Mouse (Mus musculus): Measurements from ENCODE around the gene Npas3. TPM values are rescaled to one million over a fixed set of nuclear protein-coding genes. Genes with fewer than 3 reads are reported as not detected.
"Not testable (repeated sequence)": the region's sequence is repeated elsewhere in the genome, so short reads cannot be mapped to it uniquely, and the experiment has no call there.

Gene Npas3
- polyA plus RNA-seq, 1 experiment from 2014 or later: 17.7 TPM

DNA sequence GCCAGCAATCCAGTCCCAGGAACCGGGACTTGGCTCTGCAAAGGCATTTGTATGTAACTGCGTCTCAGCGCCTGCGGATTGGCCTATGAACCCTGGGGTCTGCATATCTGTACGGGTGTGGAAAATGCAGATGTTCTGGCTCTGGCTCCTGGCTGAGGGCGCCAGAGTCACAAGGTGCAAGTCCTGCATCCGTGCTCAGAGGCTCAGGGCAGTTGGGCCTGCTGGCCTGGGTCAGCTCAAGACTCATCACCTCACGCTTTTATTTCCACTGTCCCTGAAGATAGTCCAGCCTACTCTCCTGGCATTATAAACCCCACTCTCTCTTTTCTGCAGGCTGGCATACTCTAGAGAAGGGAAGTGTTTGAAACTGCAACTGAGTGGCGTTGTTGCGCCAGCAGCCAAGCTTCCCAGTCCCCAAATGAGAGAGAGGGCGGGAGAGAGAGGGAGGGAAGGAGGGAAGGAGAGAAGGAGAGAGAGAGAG lies 3.3 kb downstream of the Npas3 start:
- Histone ChIP-seq H3K9ac (replicated peaks; ENCODE audit: low read depth, low read length) (peak overlapping the region; percentile 51), H3K36me3 (ENCODE audit: control insufficient read depth, insufficient read depth) (no peaks in the 10 kb centered on the region), H3K27me3 (replicated peaks; ENCODE audit: control insufficient read depth, insufficient read depth, low read length) (no peaks in the 10 kb centered on the region), H3K27ac (ENCODE audit: low read length) (peak overlapping the region; percentile 54), H3K4me1 (replicated peaks; ENCODE audit: control insufficient read depth, insufficient read depth, low read length) (peaks cover 36% of the 10 kb centered on the region), H3K4me3 (replicated peaks; ENCODE audit: low read length) (peak overlapping the region; percentile 86), H3K4me2 (ENCODE audit: low read length) (peak overlapping the region; percentile 74), H3K9me3 (ENCODE audit: control insufficient read depth, low read length) (no peaks in the 10 kb centered on the region)
- peak; percentile 30 for ATAC-seq
- under 1% methylated on average over 10 of the region's 11 CpGs for WGBS

DNA sequence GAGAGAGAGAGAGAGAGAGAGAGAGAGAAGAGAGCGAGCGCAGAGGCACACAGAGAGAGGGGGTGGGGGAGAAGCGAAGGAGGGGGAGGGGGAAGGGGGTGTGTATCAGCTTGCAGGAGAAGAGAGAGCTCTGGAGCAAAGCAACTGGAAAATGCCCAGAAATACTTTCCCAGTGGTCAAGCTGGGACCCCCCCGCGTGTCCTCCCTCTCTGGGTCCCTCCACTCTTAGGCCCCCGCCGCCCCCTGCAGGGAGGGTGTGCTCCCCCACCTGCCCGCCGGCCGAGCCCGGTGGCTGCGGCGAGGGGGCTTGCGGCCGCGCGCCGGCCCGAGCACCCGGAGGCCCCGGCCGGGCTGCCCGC lies 3.7 kb downstream of the Npas3 start:
- H3K4me1 ChIP-seq (replicated peaks; ENCODE audit: control insufficient read depth, insufficient read depth, low read length): peaks cover 31% of the 10 kb centered on the region
- ATAC-seq: peak; percentile 14
- WGBS: under 1% methylated on average over 19 of the region's 23 CpGs
- H3K4me2 ChIP-seq (ENCODE audit: low read length): peak overlapping the region; percentile 74
- H3K27ac ChIP-seq (ENCODE audit: low read length): peak overlapping the region; percentile 96
- H3K9ac ChIP-seq (replicated peaks; ENCODE audit: low read depth, low read length): peak overlapping the region; percentile 95
- H3K27me3 ChIP-seq (replicated peaks; ENCODE audit: control insufficient read depth, insufficient read depth, low read length): no peaks in the 10 kb centered on the region
- no peaks in the 10 kb centered on the region for H3K36me3 ChIP-seq (ENCODE audit: control insufficient read depth, insufficient read depth)
- H3K9me3 ChIP-seq (ENCODE audit: control insufficient read depth, low read length): no peaks in the 10 kb centered on the region
- peak overlapping the region; percentile 86 for H3K4me3 ChIP-seq (replicated peaks; ENCODE audit: low read length)

DNA sequence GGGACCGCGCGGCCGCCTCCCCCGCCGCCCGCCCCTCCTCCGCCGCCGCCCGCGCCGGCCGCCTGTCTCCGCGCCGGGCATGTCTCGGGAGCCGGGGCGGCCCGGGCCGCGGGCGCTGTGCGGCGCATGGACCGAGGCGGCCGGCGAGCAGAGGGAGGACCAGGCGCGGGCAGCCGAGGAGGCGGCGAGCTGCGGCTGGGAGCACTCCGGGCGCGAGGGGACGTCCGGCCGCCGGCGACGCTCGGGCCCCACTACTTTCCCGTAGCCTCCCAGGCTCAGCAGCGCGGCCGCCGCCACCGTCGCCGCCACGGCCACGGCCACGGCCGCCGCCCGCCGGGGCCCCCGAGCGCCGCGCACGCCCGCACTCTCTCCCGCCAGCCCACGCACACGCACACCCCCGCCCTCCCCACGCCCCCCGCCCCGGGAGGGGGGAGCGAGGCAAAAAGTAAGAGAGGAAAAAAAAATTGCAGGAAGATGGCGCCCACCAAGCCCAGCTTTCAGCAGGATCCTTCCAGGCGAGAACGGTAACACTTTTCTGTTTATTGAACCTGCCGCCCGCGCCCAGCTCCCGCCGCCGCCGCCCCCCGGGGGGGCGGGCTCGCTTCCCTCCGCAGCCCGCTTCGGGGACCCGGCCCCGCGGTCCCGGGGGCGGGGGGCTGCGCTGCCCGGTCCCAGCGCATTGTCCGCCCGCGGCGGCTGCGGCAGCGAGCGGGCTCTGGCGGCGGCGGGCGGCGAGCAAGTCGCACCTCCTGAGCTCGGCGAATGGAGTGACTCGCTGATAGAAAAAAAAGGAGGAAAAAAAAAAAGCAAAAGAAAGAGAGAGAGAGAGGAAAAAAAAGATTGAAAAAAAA lies 4.3 kb downstream of the Npas3 start:
- Histone ChIP-seq H3K9ac (replicated peaks; ENCODE audit: low read depth, low read length) (peak overlapping the region; percentile 95), H3K4me2 (ENCODE audit: low read length) (peak overlapping the region; percentile 74), H3K27me3 (replicated peaks; ENCODE audit: control insufficient read depth, insufficient read depth, low read length) (no peaks in the 10 kb centered on the region), H3K27ac (ENCODE audit: low read length) (peak overlapping the region; percentile 96), H3K9me3 (ENCODE audit: control insufficient read depth, low read length) (no peaks in the 10 kb centered on the region), H3K4me3 (replicated peaks; ENCODE audit: low read length) (peak overlapping the region; percentile 86), H3K36me3 (ENCODE audit: control insufficient read depth, insufficient read depth) (no peaks in the 10 kb centered on the region), H3K4me1 (replicated peaks; ENCODE audit: control insufficient read depth, insufficient read depth, low read length) (peaks cover 25% of the 10 kb centered on the region)
- ATAC-seq: peak; percentile 47
- under 1% methylated on average over 57 of the region's 115 CpGs for WGBS

DNA sequence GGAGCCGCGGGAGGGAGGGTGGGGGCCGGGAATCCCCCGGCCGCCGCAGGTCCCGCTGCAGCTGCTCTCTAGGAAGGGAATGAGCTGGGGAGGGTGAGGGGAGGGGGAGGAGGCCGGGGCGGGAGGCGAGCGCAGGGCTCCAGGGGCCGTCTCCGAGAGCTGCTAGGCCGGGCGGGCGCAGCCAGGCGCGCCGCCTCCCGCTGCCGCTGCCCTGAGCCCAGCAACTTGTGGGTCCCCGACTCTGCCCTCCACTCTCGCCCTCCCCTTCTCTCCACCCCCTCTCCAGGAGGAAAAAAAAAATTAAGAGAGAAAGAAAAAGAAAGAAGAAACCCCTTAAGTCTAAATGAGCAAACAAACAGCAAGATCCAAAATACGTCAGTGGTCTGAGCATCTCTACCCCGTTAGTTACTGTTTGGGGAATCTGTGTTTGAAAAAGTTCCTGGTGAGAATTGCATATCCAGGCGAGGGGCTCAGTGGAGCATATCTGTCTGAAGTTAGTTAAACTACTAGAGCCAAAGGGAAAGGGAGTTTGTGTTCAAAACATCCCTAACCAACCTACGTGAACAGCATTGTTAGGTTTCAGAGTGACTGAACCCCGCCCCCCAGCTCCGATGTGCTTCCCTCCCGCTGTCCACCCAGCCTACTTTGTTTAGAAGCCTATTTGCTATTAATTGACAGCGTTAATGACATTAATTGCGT lies 5.1 kb downstream of the Npas3 start:
- under 1% methylated on average over 23 of the region's 32 CpGs for WGBS

DNA sequence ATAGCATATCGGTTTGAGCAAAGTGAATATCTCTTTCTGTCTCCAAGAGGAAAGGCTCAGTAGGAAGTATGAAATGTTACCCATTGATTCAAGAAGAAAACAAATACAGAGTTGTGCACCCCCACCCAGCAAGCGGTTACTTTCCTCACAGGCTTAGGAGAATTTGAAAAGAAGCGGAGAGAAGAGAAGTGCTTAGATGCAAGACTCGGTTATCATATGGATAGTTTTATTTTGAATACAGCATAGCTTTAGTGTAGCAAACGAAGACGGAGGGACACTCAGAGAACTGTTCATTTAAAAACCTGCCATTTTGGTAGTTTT lies 5.6 kb downstream of the Npas3 start:
- H3K4me1 ChIP-seq (replicated peaks; ENCODE audit: control insufficient read depth, insufficient read depth, low read length): peaks cover 18% of the 10 kb centered on the region
- 4% methylated on average over 6 of the region's 6 CpGs for WGBS
- no peak for ATAC-seq
- no peaks in the 10 kb centered on the region for H3K27me3 ChIP-seq (replicated peaks; ENCODE audit: control insufficient read depth, insufficient read depth, low read length)
- peak overlapping the region; percentile 74 for H3K4me2 ChIP-seq (ENCODE audit: low read length)
- H3K4me3 ChIP-seq (replicated peaks; ENCODE audit: low read length): peak overlapping the region; percentile 86
- no peak overlapping the region for H3K27ac ChIP-seq (ENCODE audit: low read length)
- H3K9ac ChIP-seq (replicated peaks; ENCODE audit: low read depth, low read length): peak overlapping the region; percentile 6; the same call in 1 of the 2 replicates
- no peaks in the 10 kb centered on the region for H3K36me3 ChIP-seq (ENCODE audit: control insufficient read depth, insufficient read depth)
- H3K9me3 ChIP-seq (ENCODE audit: control insufficient read depth, low read length): no peaks in the 10 kb centered on the region

More for the DNA sequence above, 5.1 kb downstream of the Npas3 start:
- ATAC-seq: peak; percentile 70
- Histone ChIP-seq H3K36me3 (ENCODE audit: control insufficient read depth, insufficient read depth) (no peaks in the 10 kb centered on the region), H3K9ac (replicated peaks; ENCODE audit: low read depth, low read length) (peak overlapping the region; percentile 95), H3K27ac (ENCODE audit: low read length) (peak overlapping the region; percentile 96), H3K9me3 (ENCODE audit: control insufficient read depth, low read length) (no peaks in the 10 kb centered on the region), H3K4me3 (replicated peaks; ENCODE audit: low read length) (peak overlapping the region; percentile 86), H3K27me3 (replicated peaks; ENCODE audit: control insufficient read depth, insufficient read depth, low read length) (no peaks in the 10 kb centered on the region), H3K4me1 (replicated peaks; ENCODE audit: control insufficient read depth, insufficient read depth, low read length) (peaks cover 23% of the 10 kb centered on the region), H3K4me2 (ENCODE audit: low read length) (peak overlapping the region; percentile 74)

DNA sequence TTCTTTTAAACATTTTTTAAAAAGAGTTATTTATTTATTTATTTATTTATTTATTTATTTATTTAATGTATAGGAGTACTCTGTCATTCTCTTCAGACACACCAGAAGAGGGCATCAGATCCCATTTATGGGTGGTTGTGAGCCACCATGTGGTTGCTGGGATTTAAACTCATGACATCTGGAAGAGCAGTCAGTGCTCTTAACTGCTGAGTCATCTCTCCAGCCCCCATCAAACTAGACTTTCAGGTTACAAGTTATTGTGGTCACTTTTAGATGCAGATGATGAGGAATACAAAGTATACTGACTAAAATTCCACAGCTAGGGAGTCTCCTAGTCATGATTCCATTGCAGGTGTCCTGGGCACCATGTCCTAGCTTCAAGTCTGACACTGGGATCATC lies 26.0 kb downstream of the Npas3 start:
- not testable (repeated sequence) for H3K9ac ChIP-seq (replicated peaks; ENCODE audit: low read depth, low read length); H3K4me3 ChIP-seq (replicated peaks; ENCODE audit: low read length); H3K4me1 ChIP-seq (replicated peaks; ENCODE audit: control insufficient read depth, insufficient read depth, low read length); ATAC-seq; H3K9me3 ChIP-seq (ENCODE audit: control insufficient read depth, low read length); H3K27me3 ChIP-seq (replicated peaks; ENCODE audit: control insufficient read depth, insufficient read depth, low read length); H3K4me2 ChIP-seq (ENCODE audit: low read length); H3K27ac ChIP-seq (ENCODE audit: low read length); H3K36me3 ChIP-seq (ENCODE audit: control insufficient read depth, insufficient read depth)

DNA sequence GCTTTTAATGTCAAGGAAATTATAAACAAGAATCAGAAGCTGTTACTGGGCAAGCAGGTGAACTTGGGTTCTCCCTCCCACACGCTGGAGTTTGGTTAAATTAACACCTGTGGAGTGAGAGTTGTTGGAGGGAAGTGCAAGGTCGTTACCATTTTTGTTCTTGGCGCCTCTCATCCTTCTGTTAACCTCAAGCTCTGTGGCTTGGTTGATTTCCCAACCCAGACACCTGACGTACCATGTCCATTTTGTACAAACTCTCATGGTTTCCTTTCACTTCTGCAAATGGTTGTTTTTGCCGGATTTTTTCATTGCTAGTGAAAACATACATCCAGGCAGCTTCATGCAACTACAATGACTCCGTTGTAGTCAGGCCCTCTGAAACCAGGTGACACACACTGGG lies 28.9 kb downstream of the Npas3 start:
- Histone ChIP-seq H3K36me3 (ENCODE audit: control insufficient read depth, insufficient read depth) (no peaks in the 10 kb centered on the region), H3K27me3 (replicated peaks; ENCODE audit: control insufficient read depth, insufficient read depth, low read length) (no peaks in the 10 kb centered on the region), H3K27ac (ENCODE audit: low read length) (no peak overlapping the region), H3K9me3 (ENCODE audit: control insufficient read depth, low read length) (no peaks in the 10 kb centered on the region), H3K9ac (replicated peaks; ENCODE audit: low read depth, low read length) (no peak overlapping the region), H3K4me1 (replicated peaks; ENCODE audit: control insufficient read depth, insufficient read depth, low read length) (no peaks in the 10 kb centered on the region), H3K4me2 (ENCODE audit: low read length) (no peak overlapping the region), H3K4me3 (replicated peaks; ENCODE audit: low read length) (no peak overlapping the region)
- no peak for ATAC-seq
- WGBS: 81% methylated on average over 6 of the region's 6 CpGs

DNA sequence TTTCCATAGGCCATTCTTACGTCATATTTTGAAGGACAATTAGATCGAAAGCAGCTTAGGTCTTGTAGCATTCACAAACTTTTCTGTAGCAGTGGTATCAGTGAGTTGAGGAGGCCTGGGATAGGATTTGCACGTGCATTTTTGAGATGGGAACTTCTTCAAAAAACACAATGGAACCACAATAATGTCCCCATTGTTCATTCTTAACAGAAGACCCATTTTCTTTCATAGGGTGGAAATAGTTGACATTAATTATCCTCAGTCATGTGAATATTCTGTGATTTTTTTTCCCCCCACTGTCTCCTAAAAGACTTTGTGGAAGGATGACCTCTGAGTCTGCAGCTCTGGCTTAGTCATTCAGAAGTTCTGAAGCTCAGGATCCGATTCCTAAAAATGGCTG lies 41.9 kb downstream of the Npas3 start:
- H3K4me2 ChIP-seq (ENCODE audit: low read length): no peak overlapping the region
- H3K4me1 ChIP-seq (replicated peaks; ENCODE audit: control insufficient read depth, insufficient read depth, low read length): peaks cover 15% of the 10 kb centered on the region
- no peaks in the 10 kb centered on the region for H3K9me3 ChIP-seq (ENCODE audit: control insufficient read depth, low read length)
- no peak overlapping the region for H3K27ac ChIP-seq (ENCODE audit: low read length)
- H3K36me3 ChIP-seq (ENCODE audit: control insufficient read depth, insufficient read depth): no peaks in the 10 kb centered on the region
- H3K9ac ChIP-seq (replicated peaks; ENCODE audit: low read depth, low read length): no peak overlapping the region
- no peak overlapping the region for H3K4me3 ChIP-seq (replicated peaks; ENCODE audit: low read length)
- 76% methylated on average over 4 of the region's 4 CpGs for WGBS
- H3K27me3 ChIP-seq (replicated peaks; ENCODE audit: control insufficient read depth, insufficient read depth, low read length): no peaks in the 10 kb centered on the region
- no peak for ATAC-seq

DNA sequence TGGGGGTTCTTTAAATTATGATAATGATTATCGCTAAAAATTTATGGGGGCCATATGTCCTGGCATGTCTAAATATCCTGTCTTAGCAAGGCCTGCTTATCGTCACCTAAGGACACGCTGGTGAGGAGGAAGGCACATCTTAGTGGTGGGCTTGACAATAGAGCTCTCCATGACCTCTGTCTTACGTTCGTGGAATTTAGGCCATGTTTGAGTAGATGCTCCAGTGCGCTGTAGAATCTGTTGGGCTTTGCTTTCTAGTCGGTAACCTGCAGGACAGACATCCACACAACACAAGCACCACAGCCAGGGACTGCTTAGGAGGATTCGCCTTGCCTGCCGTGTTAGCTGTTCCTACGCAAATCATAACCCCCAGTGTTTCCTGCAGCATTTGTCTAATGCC lies 42.4 kb downstream of the Npas3 start:
- Histone ChIP-seq H3K4me1 (replicated peaks; ENCODE audit: control insufficient read depth, insufficient read depth, low read length) (peaks cover 15% of the 10 kb centered on the region), H3K4me3 (replicated peaks; ENCODE audit: low read length) (no peak overlapping the region), H3K36me3 (ENCODE audit: control insufficient read depth, insufficient read depth) (no peaks in the 10 kb centered on the region), H3K27ac (ENCODE audit: low read length) (no peak overlapping the region), H3K9ac (replicated peaks; ENCODE audit: low read depth, low read length) (no peak overlapping the region), H3K9me3 (ENCODE audit: control insufficient read depth, low read length) (no peaks in the 10 kb centered on the region), H3K27me3 (replicated peaks; ENCODE audit: control insufficient read depth, insufficient read depth, low read length) (no peaks in the 10 kb centered on the region), H3K4me2 (ENCODE audit: low read length) (no peak overlapping the region)
- no peak for ATAC-seq
- WGBS: 86% methylated on average over 10 of the region's 10 CpGs

Measured in forebrain, embryonic 16.5 days (tissue).